Mouse (Mus musculus): ENCODE data around the gene Ube2l3. TPM values are rescaled to one million over a fixed set of nuclear protein-coding genes. Genes with fewer than 3 reads are reported as not detected.
A peak's percentile ranks its signal among the peaks of the same experiment; 100 is the strongest.

The Ube2l3 gene
- total and polyA plus RNA-seq, 3 experiments, result 137 to 2,006 (median 297) TPM

DNA sequence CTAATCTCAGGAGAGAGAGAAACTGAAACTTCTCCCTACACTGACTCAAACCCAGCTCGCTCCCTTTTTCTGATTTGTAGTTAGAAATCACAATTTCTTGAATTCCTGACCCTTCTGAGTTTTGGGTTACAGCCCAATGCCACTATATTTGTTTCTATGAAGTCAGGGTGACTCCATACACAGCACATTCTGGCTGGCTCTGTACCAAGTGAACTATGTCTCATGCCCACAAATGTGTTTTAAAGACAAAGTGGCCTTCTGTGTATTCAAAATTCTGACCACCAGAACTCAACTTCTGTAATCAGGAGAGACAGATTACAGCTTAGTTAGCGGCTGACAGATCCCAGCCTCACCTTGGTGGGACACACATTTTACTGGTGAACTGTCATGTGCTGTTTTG is 48.1 kb downstream of the Ube2l3 start:
- no peak for DNase-seq (ENCODE audit: low read depth, low spot score)
- Histone ChIP-seq H3K36me3 (ENCODE audit: control insufficient read depth in 1 of 2, insufficient read depth in 2 of 2, low read length in 2 of 2) (peaks cover 0 to 18% of the 10 kb centered on the region in 2 experiments; a peak in 2 of 4 replicates), H3K79me2 (ENCODE audit: control insufficient read depth, insufficient read depth, low read length, poor library complexity) (no peaks in the 10 kb centered on the region), H3K9me3 (replicated peaks; ENCODE audit: insufficient read depth, low read length) (no peaks in the 10 kb centered on the region), H3K4me3 (ENCODE audit: control insufficient read depth in 1 of 2, insufficient read depth in 1 of 2, low read depth in 2 of 2, low read length in 2 of 2) (no peak overlapping the region), H3K27ac (ENCODE audit: control insufficient read depth, low read depth, low read length) (no peak overlapping the region), H3K9ac (ENCODE audit: control insufficient read depth, low read depth, low read length, poor library complexity, severe bottlenecking) (no peak overlapping the region), H3K4me1 (ENCODE audit: control insufficient read depth in 1 of 2, insufficient read depth in 2 of 2, low read length in 2 of 2) (no peaks in the 10 kb centered on the region), H3K27me3 (ENCODE audit: control insufficient read depth in 1 of 2, insufficient read depth in 2 of 2, low read length in 2 of 2) (no peaks in the 10 kb centered on the region)
- no peak for TF ChIP-seq EP300 (IDR thresholded peaks at IDR 0.05; ENCODE audit: low read depth in 1 of 2, low read length in 2 of 2)
- no peak for TF ChIP-seq CTCF (IDR thresholded peaks at IDR 0.05 in 2 of 3, conservative IDR thresholded peaks at IDR 0.05 in 1 of 3; ENCODE audit: control insufficient read depth in 1 of 3, insufficient read depth in 1 of 3, low read depth in 2 of 3, low read length in 3 of 3, poor library complexity in 1 of 3, severe bottlenecking in 1 of 3)
- TF ChIP-seq MEF2A (IDR thresholded peaks at IDR 0.05; ENCODE audit: extremely low read depth, insufficient replicate concordance, low read depth, low read length, poor library complexity, severe bottlenecking), result no peak
- no peak for TF ChIP-seq NELFE (IDR thresholded peaks at IDR 0.05; ENCODE audit: low read depth, low read length)
- TF ChIP-seq ZNF384 (IDR thresholded peaks at IDR 0.05; ENCODE audit: low read depth, low read length), result no peak
- TF ChIP-seq ELF1 (IDR thresholded peaks at IDR 0.05; ENCODE audit: low read depth, low read length), result no peak
- no peak for TF ChIP-seq RAD21 (IDR thresholded peaks at IDR 0.05; ENCODE audit: low read depth, low read length)
- no peak for TF ChIP-seq RCOR1 (IDR thresholded peaks at IDR 0.05; ENCODE audit: low read depth, low read length)
- TF ChIP-seq ZMIZ1 (IDR thresholded peaks at IDR 0.05; ENCODE audit: low read depth, low read length), result no peak
- TF ChIP-seq POLR2AphosphoS5 (IDR thresholded peaks at IDR 0.05; ENCODE audit: borderline replicate concordance, low read depth, low read length), result no peak
- TF ChIP-seq HCFC1 (IDR thresholded peaks at IDR 0.05; ENCODE audit: low read depth, low read length), result no peak
- no peak for TF ChIP-seq BHLHE40 (IDR thresholded peaks at IDR 0.05; ENCODE audit: borderline replicate concordance, low read depth, low read length)
- no peak for TF ChIP-seq SIN3A (IDR thresholded peaks at IDR 0.05; ENCODE audit: low read length)
- no peak for TF ChIP-seq MYB (IDR thresholded peaks at IDR 0.05; ENCODE audit: low read depth, low read length)

DNA sequence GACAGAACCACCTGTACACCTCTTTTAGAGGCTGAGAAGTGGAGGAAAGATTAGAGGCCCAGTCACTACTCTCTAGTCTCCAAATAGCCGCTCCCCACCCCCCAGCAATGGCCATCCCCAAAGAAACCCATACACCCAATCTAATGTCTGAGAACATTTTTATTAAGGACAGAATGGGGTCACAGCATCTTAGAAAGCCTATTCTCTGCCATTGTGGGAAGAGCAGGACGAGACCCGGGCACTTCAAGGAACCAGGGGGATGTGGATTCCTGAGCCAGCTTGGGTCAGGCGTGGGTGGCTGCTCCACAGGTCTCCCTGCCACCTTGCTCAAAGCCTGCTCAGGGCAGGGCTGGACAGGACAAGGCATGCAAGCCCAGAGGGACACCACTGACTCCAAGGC is 50.6 kb downstream of the Ube2l3 start:
- peaks cover 17% of the 10 kb centered on the region for H3K79me2 ChIP-seq (ENCODE audit: control insufficient read depth, insufficient read depth, low read length, poor library complexity)
- TF ChIP-seq UBTF (IDR thresholded peaks at IDR 0.05; ENCODE audit: borderline replicate concordance, insufficient read depth, low read depth, low read length) (no peak), MXI1 (IDR thresholded peaks at IDR 0.05; ENCODE audit: low read depth, low read length) (no peak), ELF1 (IDR thresholded peaks at IDR 0.05; ENCODE audit: low read depth, low read length) (no peak), USF1 (IDR thresholded peaks at IDR 0.05; ENCODE audit: low read depth, low read length) (no peak), BHLHE40 (IDR thresholded peaks at IDR 0.05; ENCODE audit: borderline replicate concordance, low read depth, low read length) (no peak), CHD1 (IDR thresholded peaks at IDR 0.05; ENCODE audit: low read depth, low read length) (no peak), POLR2AphosphoS2 (IDR thresholded peaks at IDR 0.05; ENCODE audit: low read length) (peak; percentile 78)
- no peaks in the 10 kb centered on the region for H3K9me3 ChIP-seq (replicated peaks; ENCODE audit: insufficient read depth, low read length)
- no peak for DNase-seq (ENCODE audit: low read depth, low spot score)
- H3K9ac ChIP-seq (ENCODE audit: control insufficient read depth, low read depth, low read length, poor library complexity, severe bottlenecking), result no peak overlapping the region
- peaks cover 2 to 5% of the 10 kb centered on the region in 2 experiments; a peak in 3 of 4 replicates for H3K4me1 ChIP-seq (ENCODE audit: control insufficient read depth in 1 of 2, insufficient read depth in 2 of 2, low read length in 2 of 2)
- H3K27me3 ChIP-seq (ENCODE audit: control insufficient read depth in 1 of 2, insufficient read depth in 2 of 2, low read length in 2 of 2), result no peaks in the 10 kb centered on the region
- H3K27ac ChIP-seq (ENCODE audit: control insufficient read depth, low read depth, low read length), result no peak overlapping the region
- H3K36me3 ChIP-seq (ENCODE audit: control insufficient read depth in 1 of 2, insufficient read depth in 2 of 2, low read length in 2 of 2), result peaks cover 5 to 7% of the 10 kb centered on the region in 2 experiments
- H3K4me3 ChIP-seq (ENCODE audit: control insufficient read depth in 1 of 2, insufficient read depth in 1 of 2, low read depth in 2 of 2, low read length in 2 of 2), result no peak overlapping the region
